Mouse (Mus musculus) C2C12 (cell line): ENCODE measurements around the gene Anapc15-ps.

ENCODE experiments used
- CEBPB ChIP-seq: IDR thresholded peaks from one replicate; pipeline ENCODE4 v1.6.1; 2011; ENCODE audit warnings: low read depth, mild to moderate bottlenecking, control low read depth, moderate library complexity
- CTCF ChIP-seq: IDR thresholded peaks from one replicate; pipeline ENCODE4 v1.5.1; 2011; ENCODE audit not compliant: control insufficient read depth, insufficient read depth, insufficient read length
- MAX ChIP-seq: IDR thresholded peaks from one replicate; pipeline ENCODE4 v1.6.1; 2011; ENCODE audit warnings: mild to moderate bottlenecking, control low read depth
- MYOD1 ChIP-seq: IDR thresholded peaks from one replicate; pipeline ENCODE4 v1.6.1; 2011; ENCODE audit warnings: low read depth; ENCODE audit not compliant: control insufficient read depth, insufficient read length
- MYOG ChIP-seq: IDR thresholded peaks from one replicate; pipeline ENCODE4 v1.6.1; 2011; ENCODE audit not compliant: control insufficient read depth, insufficient read length; ENCODE audit errors: extremely low read depth
- USF1 ChIP-seq: IDR thresholded peaks from one replicate; pipeline ENCODE4 v1.6.1; 2011; ENCODE audit warnings: low read depth, mild to moderate bottlenecking, control low read depth, moderate library complexity

DNA sequence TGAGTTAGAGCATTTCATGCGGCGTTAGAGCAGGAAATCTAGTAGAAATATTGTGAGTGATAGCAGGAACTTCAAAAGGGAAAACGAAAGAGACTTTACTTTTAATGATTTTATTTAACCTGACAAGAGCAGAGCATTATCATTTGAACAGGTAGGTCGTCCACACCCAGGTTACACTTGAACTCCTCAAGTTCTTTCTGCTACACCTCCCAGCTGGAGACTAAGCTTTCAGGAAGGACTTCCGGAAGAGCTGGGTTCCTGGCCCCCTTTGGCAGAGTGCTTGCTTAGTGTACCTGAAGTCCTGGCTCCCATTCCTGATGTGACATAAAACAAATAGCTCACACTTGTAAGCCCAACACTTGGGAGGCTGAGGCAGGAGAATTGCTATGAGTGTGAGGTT is 30.2 kb downstream of the Anapc15-ps start:
- TF ChIP-seq CTCF (no peak), MYOG (no peak), MAX (no peak), MYOD1 (no peak), CEBPB (no peak), USF1 (no peak)
